Mouse (Mus musculus): ENCODE measurements around the gene Tbrg1.

DNA sequence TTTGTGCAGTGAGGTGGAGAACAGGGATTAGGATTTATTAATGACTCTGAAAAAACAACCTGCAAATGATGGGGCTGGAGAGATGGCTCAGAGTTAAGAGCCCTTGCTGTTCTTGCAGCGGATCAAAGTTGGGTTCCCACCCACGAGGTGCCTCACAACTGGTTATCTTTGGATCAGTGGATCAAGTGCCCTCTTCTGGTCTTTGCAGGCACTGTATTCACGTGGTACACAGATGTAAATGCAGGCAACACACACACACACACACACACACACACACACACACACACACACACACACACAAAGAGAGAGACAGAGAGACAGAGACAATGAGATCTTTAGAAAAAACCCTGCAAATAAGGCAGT lies 30.8 kb upstream of the Tbrg1 start:
- TF ChIP-seq POLR2A (IDR thresholded peaks at IDR 0.05; ENCODE audit: low read depth, low read length) (no peak), CTCF (IDR thresholded peaks at IDR 0.05; ENCODE audit: borderline replicate concordance, insufficient read depth, low read length) (no peak)
